Mouse (Mus musculus) embryo, embryonic 11.5 days (tissue): ENCODE data around the gene Adprh.

ENCODE experiments used
- DNase-seq: peaks from one replicate; pipeline ENCODE4 v3.0.0-alpha.2; 2012; ENCODE audit warnings: low read depth, low spot score

Gene Adprh

GRCm38 (mm10) chr16:38443721-38444464, 8.6 kb downstream of the Adprh start:
- no peak for DNase-seq

- no peak for DNase-seq
Measured at GRCm38 (mm10) chr16:38442216-38442615, 10.3 kb downstream of the Adprh start.

DNA sequence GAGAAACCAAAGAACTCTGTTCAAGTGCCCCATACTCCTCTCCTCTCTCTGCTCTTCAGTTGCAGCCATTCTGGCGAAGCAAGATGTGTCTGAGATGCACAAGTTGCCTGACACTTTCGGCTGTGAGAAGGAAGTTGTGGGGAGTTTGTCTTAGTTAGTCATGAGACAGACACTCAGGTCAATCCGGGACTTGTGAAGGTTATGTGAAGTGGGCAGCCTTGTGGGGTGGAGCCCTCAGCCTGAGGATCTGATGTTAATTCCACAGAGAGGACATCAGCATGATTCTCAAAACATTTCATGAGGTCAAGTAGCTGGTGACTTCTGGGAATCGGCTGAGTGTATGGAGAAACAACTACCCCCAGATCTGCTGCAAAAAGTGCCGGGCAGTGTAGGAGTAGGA, 10.9 kb downstream of the Adprh start:
- DNase-seq = no peak

DNA sequence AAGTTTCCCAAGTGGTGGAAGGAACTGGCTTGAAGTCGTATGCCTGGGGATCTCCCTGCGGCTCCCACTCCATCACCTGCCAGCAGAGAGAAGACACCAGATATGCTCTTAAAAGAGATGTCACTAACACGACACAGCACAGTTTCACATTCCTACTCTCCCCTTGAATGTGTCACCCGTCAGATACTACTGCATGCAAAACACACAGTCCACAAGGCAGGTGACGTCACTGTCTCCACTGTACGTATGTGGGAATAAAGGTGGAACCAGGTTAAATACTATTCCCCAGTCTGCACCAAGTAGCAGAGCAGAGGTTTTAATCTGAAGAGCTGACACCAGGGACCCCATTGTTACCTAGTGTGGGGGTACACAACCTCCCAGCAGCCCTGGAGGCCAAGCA, 12.1 kb downstream of the Adprh start:
- no peak for DNase-seq

- DNase-seq = no peak
Measured at GRCm38 (mm10) chr16:38439190-38439589, 13.3 kb downstream of the Adprh start.

DNA sequence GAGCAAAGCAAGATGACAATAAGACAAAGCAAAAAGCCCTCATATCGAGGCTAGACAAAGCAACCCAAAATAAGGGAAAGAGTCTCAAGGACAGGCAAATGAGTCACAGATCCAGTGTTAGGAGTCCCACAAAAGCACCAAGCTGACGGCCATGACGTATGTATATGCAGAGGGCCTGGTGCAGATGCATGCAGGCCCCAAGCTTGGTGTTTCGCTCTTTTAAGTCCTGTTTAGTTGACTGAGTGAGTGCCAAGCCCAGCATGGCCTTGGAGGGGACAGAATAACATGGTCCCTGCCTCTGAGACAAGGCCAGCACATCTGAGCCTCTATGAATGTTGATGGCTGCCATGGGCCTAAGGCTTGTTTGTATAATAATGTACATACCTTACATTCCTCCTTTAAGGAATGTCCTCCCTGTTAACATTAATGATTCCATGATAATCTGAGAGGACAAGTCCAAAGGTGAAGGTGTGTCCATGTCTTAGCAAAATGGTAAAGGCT, 18.2 kb downstream of the Adprh start:
- DNase-seq = no peak

- no peak for DNase-seq
Measured at GRCm38 (mm10) chr16:38433514-38433913, 19.0 kb downstream of the Adprh start.

DNA sequence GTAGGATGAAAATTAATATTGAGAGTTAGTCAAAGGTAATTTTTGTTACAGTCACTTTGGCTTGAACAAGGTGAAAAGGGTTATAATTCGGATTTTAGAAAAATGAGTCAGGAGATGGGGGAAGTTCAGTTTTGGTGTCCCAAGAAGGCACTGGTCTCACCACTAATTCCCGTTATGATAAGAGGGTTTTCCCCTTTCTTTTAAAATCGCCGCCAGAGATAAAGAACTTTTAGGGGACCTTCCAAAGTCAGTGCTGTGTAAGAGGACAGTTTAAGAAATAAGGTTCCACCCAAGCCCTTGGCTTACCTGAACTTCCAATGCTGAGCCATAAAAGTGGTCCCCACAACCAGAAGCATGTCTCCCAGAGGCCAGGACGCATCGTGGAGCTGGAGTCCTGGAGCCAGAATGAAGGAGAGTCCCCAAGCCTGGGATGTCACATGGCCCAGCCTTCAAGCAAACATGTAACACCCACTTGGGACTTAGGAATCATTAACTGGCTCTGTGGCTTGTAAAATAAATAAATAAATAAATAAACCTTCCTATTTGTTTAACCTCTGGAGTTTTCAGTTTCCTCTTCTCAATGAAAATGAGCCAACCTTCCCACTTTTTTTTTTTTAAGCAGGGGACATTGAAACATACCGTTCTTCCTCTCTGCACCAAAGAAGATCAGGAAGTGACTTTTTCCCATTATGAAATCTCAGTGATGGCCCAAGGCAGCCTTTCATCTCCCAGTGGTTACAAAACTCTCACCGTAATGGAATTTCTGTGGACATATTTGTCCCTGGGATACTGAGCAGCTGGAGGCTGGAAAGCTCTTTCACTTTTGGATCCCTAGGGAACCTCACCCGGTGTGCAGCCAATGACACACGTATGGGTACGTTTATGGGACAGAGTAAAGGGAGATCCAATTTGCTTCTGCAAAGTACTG, 19.7 kb downstream of the Adprh start, which contains the start of gene Pla1a:
Gene Pla1a, minus strand, starts transcription at position 648 of the 928 bp plus-strand sequence.
- DNase-seq = no peak

GRCm38 (mm10) chr16:38431446-38432185, 20.9 kb downstream of the Adprh start:
- DNase-seq = no peak

DNA sequence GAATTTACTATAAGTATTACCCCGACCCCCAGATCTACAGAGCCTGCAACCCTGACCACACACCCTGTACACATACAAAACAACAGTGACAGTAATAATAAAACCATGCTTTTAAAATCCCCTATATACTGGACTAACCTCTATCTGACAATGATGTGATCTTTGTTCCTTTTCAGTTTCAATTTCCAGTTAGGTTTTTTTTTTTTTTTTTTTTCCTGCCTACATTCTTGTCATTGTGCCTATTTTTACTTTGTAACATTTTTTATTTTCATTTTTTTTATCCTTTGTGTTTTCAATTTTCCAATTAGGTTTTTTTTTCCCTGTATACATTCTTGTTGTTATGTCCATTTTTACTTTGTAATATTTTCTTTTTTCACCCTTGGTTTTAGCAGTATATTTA, 26.7 kb downstream of the Adprh start:
- no peak for DNase-seq

DNA sequence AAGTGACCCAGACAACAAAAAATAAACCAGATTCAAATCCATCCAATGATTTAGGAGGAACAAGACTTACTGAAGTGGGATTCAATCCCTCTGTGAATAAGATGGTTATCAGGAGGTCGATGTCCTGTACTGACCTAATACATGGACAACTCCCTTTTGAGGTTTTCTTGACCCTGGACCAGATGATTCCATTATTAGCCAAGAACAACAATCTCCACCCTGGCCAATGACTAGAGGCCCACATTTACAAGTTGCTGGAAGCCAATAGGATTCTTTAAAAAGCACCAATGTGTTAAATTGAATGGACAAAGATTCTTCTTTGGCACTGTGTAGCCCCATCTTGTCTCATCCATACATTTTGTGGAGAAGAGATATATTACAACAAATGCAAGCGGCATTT, 27.1 kb downstream of the Adprh start:
- no peak for DNase-seq

DNA sequence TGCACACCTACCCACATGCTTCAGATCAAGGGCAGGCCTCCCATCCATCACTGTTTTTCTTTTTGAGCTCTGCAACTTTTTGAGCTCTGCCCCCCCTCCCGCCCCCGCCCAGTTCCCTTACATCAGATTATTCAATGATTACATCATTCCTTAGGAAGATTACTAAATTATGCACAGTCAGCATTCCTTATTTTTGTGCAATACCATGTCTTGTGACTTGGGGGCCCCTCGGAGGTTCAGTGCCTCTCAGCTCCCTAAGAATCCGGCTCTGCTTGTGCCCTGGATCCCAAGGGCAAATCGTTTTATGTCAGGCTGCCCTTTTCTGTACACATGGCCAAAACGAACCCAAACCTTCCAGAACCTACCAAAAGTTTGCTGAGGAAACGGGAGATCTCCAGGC, 37.5 kb downstream of the Adprh start:
- DNase-seq = no peak

DNA sequence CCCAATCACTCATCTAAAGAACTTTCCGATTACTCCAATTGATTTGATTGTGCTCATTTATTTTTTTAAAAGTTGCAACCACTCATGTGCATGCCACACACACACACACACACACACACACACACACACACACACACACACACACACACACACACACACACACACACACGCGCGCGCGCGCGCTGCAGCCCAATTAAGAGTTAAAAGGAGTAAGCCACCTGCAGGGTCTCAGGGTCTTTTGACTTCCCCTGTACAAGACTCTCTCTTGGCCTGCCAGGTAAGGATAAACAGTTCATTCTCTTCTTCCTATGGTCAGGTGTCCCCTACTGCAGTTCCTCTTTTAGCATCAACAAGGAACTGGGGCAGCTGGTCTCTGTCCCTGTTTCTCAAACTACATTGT, 44.1 kb downstream of the Adprh start:
- no peak for DNase-seq

- no peak for DNase-seq
Measured at GRCm38 (mm10) chr16:38407584-38407983, 44.9 kb downstream of the Adprh start.

DNA sequence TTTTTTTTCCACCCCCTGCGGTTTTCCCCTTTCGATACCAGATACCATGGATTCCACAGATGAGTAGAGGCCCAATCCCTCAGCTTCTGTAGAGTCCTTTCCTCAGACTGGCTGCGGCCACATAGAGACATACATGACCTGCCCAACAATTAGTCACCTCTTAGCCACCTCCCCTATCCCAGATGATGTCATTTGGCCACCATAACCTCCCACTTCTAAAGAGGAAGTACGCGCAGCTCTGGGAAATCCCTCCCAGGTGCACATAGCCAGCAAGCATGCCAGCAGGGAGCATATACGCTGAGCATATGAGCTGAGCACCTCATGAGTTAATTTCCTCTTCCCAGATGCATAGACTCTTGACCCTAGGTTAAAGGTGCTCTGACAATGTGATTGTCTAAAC, 45.8 kb downstream of the Adprh start:
- no peak for DNase-seq

DNA sequence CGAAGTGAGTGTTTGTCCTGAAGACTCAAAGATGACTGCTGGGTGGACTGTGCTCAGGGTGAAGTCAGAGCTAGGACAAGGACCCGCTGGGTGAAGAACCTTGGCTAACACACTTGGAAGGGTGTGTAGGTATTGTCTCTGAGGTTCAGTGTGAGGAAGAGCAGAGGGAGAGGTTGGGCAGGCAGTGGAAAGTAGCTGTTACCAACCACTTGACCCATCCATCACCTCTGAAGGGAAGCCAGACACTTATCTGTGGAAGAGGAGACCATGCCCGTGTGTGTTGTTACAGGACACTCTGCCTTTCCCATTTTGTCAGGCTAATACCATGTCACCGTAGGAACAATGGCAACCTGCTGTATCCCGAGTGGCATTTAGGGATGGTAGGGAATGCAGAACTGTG, 46.2 kb downstream of the Adprh start:
- DNase-seq = no peak

- DNase-seq = no peak
Measured at GRCm38 (mm10) chr16:38403639-38404038, 48.9 kb downstream of the Adprh start.

DNA sequence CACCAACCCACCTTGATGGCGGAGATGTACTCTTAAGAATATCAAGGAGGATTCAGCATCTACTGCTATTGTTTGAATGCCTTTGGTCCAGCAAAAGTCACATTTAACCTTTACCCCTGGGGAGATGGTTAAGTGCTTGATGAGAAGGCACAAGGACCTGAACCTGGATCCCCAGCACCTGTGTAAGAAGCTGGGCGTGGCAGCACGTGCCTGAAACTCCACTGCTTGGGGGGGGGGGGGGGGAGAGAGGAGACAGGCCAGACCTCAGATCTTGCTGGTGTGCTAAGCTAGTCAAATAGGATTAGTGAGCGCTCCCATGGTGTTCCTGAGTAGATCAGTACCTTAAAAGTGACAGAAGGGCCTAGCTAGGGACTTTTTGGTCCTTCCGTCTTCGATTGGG, 51.0 kb downstream of the Adprh start:
- no peak for DNase-seq

- no peak for DNase-seq
Measured at GRCm38 (mm10) chr16:38400311-38400960, 52.1 kb downstream of the Adprh start.

DNA sequence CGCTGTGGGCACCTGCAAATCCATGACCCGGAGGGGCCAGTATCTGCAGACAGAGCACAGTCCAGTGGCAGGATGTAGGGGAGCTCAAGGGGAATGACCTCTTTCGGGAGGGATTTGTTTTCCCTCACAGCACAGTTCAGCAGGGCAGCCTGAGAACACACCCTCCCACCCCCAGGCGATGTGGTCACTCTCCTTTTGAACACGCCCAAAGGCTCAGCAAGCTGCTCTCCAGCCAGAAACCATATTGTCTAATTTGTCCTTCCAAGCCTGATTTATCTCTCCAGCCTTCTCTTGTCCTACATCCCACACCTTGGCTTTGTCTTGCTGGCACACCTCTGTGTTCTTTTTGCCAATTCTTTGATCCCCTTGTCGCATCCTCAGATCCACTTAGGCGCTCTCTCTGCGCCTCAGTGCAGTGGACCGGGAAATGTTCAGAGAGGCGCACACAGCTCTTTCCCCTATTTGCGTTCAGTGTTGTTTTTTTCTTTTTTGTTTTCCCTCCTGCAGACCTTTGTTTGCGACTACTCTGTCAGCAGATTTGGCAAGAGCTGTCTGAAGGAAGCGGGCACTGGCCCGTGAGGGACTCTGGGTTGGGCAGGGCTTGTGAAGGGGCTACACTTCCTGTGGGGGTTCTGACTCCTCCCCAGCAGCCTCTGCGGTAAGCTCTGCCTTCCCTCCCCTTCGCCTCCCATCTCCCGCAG, 52.8 kb downstream of the Adprh start:
- DNase-seq = no peak

DNA sequence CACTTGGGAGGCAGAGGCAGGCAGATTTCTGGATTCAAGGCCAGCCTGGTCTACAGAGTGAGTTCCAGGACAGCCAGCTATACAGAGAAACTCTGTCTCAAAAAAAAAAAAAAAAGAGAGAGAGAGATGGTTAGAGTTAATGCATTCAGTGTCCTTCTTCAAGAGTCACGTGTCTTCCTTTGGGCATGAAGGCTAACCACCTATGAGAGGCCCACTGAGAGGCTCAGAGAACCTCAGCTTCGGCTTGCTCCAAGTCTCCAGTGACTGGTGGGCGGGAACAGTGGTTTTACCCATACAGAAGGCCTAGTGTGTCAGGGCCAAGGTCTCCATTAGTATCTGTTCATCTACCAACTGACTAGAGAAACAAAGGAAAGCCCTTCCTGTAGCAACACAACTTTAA, 53.4 kb downstream of the Adprh start:
- DNase-seq = no peak
